Mouse (Mus musculus) MEL (cell line): ENCODE data around the gene Dcpp1. TPM values are rescaled to one million over a fixed set of nuclear protein-coding genes. Genes with fewer than 3 reads are reported as not detected.

Experiments used
- DNase-seq: peaks from one replicate; pipeline ENCODE4 v3.0.0; 2011; ENCODE audit warnings: low read depth, low spot score
- H3K27ac ChIP-seq: 2 replicates; pipeline ENCODE4 v1.5.1; 2012; ENCODE audit warnings: low read depth, mild to moderate bottlenecking, control low read depth, low read length, moderate library complexity; ENCODE audit not compliant: control insufficient read depth
- H3K27me3 ChIP-seq, 2 experiments: fragments of 150-350 bp in 1 of 2; sonication (generic) in 1 of 2; 2 replicates each; pipeline ENCODE4 v1.6.1; 2012; ENCODE audit warnings: low read length in 2 of 2, mild to moderate bottlenecking in 2 of 2, improper control_type of control experiment in 1 of 2, moderate library complexity in 1 of 2; ENCODE audit not compliant: insufficient read depth in 2 of 2, control insufficient read depth in 1 of 2
- H3K36me3 ChIP-seq, 2 experiments: 2 replicates each; pipeline ENCODE4 v1.6.1; 2012 to 2014; ENCODE audit warnings: low read length in 2 of 2, improper control_type of control experiment in 1 of 2, inconsistent platforms in 1 of 2, mild to moderate bottlenecking in 1 of 2; ENCODE audit not compliant: insufficient read depth in 2 of 2, control insufficient read depth in 1 of 2
- H3K4me1 ChIP-seq, 2 experiments: fragments of 150-350 bp in 1 of 2; sonication (generic) in 1 of 2; 2 replicates each; pipeline ENCODE4 v1.6.1; 2012; ENCODE audit warnings: low read length in 2 of 2, improper control_type of control experiment in 1 of 2, mild to moderate bottlenecking in 1 of 2; ENCODE audit not compliant: insufficient read depth in 2 of 2, control insufficient read depth in 1 of 2
- H3K4me3 ChIP-seq, 2 experiments: fragments of 150-350 bp in 1 of 2; sonication (generic) in 1 of 2; 2 replicates each; pipeline ENCODE4 v1.5.1; 2012; ENCODE audit warnings: low read depth in 2 of 2, low read length in 2 of 2, mild to moderate bottlenecking in 2 of 2, moderate library complexity in 2 of 2, control low read depth in 1 of 2, improper control_type of control experiment in 1 of 2; ENCODE audit not compliant: control insufficient read depth in 1 of 2, insufficient read depth in 1 of 2
- H3K79me2 ChIP-seq: 2 replicates; pipeline ENCODE4 v1.6.1; 2012; ENCODE audit warnings: mild to moderate bottlenecking, low read length, moderate library complexity; ENCODE audit not compliant: control insufficient read depth, poor library complexity, insufficient read depth
- H3K9ac ChIP-seq: 2 replicates; pipeline ENCODE4 v1.6.1; 2012; ENCODE audit warnings: low read depth, mild to moderate bottlenecking, control low read depth, low read length, moderate library complexity; ENCODE audit not compliant: control insufficient read depth, poor library complexity, severe bottlenecking
- H3K9me3 ChIP-seq: fragments of 150-350 bp; sonication (generic); replicated peaks from 2 replicates; pipeline ENCODE4 v1.6.1; 2012; ENCODE audit warnings: mild to moderate bottlenecking, low read length, improper control_type of control experiment, moderate library complexity; ENCODE audit not compliant: insufficient read depth
- BHLHE40 ChIP-seq: IDR thresholded peaks from 2 replicates; pipeline ENCODE4 v1.6.1; 2012; ENCODE audit warnings: low read depth, mild to moderate bottlenecking, inconsistent platforms, low read length, improper control_type of control experiment, borderline replicate concordance
- CTCF ChIP-seq, 3 experiments: IDR thresholded peaks in 2 of 3; conservative IDR thresholded peaks in 1 of 3; 2 replicates each; pipeline ENCODE4 v1.5.1; 2011 to 2012; ENCODE audit warnings: low read length in 3 of 3, low read depth in 2 of 3, mild to moderate bottlenecking in 2 of 3, improper control_type of control experiment in 1 of 3, inconsistent platforms in 1 of 3, mixed read lengths in 1 of 3, moderate library complexity in 1 of 3; ENCODE audit not compliant: control insufficient read depth in 1 of 3, insufficient read depth in 1 of 3, poor library complexity in 1 of 3, severe bottlenecking in 1 of 3
- E2F4 ChIP-seq: IDR thresholded peaks from 2 replicates; pipeline ENCODE4 v1.6.1; 2011; ENCODE audit warnings: low read depth, low read length, improper control_type of control experiment, borderline replicate concordance
- ELF1 ChIP-seq: IDR thresholded peaks from 2 replicates; pipeline ENCODE4 v1.6.1; 2014; ENCODE audit warnings: low read depth, mild to moderate bottlenecking, inconsistent platforms, low read length, improper control_type of control experiment, moderate library complexity
- EP300 ChIP-seq, 2 experiments: IDR thresholded peaks; 2 replicates each; pipeline ENCODE4 v1.6.1; 2011; ENCODE audit warnings: improper control_type of control experiment in 2 of 2, low read length in 2 of 2, low read depth in 1 of 2, mild to moderate bottlenecking in 1 of 2
- ETS1 ChIP-seq: IDR thresholded peaks from 2 replicates; pipeline ENCODE4 v1.6.1; 2012; ENCODE audit warnings: low read depth, mild to moderate bottlenecking, inconsistent platforms, low read length, improper control_type of control experiment, moderate library complexity
- GABPA ChIP-seq: IDR thresholded peaks from 2 replicates; pipeline ENCODE4 v1.6.1; 2012; ENCODE audit warnings: low read depth, mild to moderate bottlenecking, inconsistent platforms, low read length, improper control_type of control experiment, moderate library complexity
- GATA1 ChIP-seq: IDR thresholded peaks from 2 replicates; pipeline ENCODE4 v1.6.1; 2011; ENCODE audit warnings: low read depth, low read length, improper control_type of control experiment
- HCFC1 ChIP-seq: IDR thresholded peaks from 2 replicates; pipeline ENCODE4 v1.6.1; 2012; ENCODE audit warnings: low read depth, mild to moderate bottlenecking, inconsistent platforms, low read length, improper control_type of control experiment, moderate library complexity
- JUND ChIP-seq: IDR thresholded peaks from 2 replicates; pipeline ENCODE4 v1.6.1; 2011; ENCODE audit warnings: low read depth, mild to moderate bottlenecking, improper control_type of control experiment, low read length
- MAFK ChIP-seq: IDR thresholded peaks from 2 replicates; pipeline ENCODE4 v1.6.1; 2011; ENCODE audit warnings: low read depth, mild to moderate bottlenecking, low read length, improper control_type of control experiment, borderline replicate concordance
- MAX ChIP-seq: IDR thresholded peaks from 2 replicates; pipeline ENCODE4 v1.6.1; 2011; ENCODE audit warnings: low read length, improper control_type of control experiment
- MAZ ChIP-seq: IDR thresholded peaks from 2 replicates; pipeline ENCODE4 v1.6.1; 2012; ENCODE audit warnings: low read depth, mild to moderate bottlenecking, inconsistent platforms, low read length, improper control_type of control experiment
- MEF2A ChIP-seq: IDR thresholded peaks from 2 replicates; pipeline ENCODE4 v1.6.1; 2014; ENCODE audit warnings: low read depth, mild to moderate bottlenecking, inconsistent platforms, low read length, improper control_type of control experiment; ENCODE audit not compliant: poor library complexity, insufficient replicate concordance, severe bottlenecking; ENCODE audit errors: extremely low read depth
- MXI1 ChIP-seq: IDR thresholded peaks from 2 replicates; pipeline ENCODE4 v1.6.1; 2011; ENCODE audit warnings: mild to moderate bottlenecking, low read depth, low read length, improper control_type of control experiment
- MYB ChIP-seq: IDR thresholded peaks from 2 replicates; pipeline ENCODE4 v1.6.1; 2011; ENCODE audit warnings: mild to moderate bottlenecking, low read depth, low read length, improper control_type of control experiment
- MYC ChIP-seq: IDR thresholded peaks from 2 replicates; pipeline ENCODE4 v1.6.1; 2011; ENCODE audit warnings: low read depth, mild to moderate bottlenecking, low read length, improper control_type of control experiment, moderate library complexity
- NELFE ChIP-seq: IDR thresholded peaks from 2 replicates; pipeline ENCODE4 v1.6.1; 2011; ENCODE audit warnings: low read depth, low read length, improper control_type of control experiment
- NRF1 ChIP-seq: IDR thresholded peaks from 2 replicates; pipeline ENCODE4 v1.6.1; 2014; ENCODE audit warnings: low read depth, mild to moderate bottlenecking, inconsistent platforms, low read length, improper control_type of control experiment, moderate library complexity; ENCODE audit not compliant: poor library complexity, insufficient read depth, severe bottlenecking
- POLR2A ChIP-seq, 2 experiments: IDR thresholded peaks; 2 replicates each; pipeline ENCODE4 v1.6.1; 2011 to 2012; ENCODE audit warnings: low read length in 2 of 2, mild to moderate bottlenecking in 2 of 2, control low read depth in 1 of 2, improper control_type of control experiment in 1 of 2, low read depth in 1 of 2, moderate library complexity in 1 of 2; ENCODE audit not compliant: control insufficient read depth in 1 of 2, insufficient read depth in 1 of 2, poor library complexity in 1 of 2
- POLR2AphosphoS2 ChIP-seq: IDR thresholded peaks from 2 replicates; pipeline ENCODE4 v1.6.1; 2011; ENCODE audit warnings: low read length, improper control_type of control experiment
- POLR2AphosphoS5 ChIP-seq: IDR thresholded peaks from 2 replicates; pipeline ENCODE4 v1.6.1; 2012; ENCODE audit warnings: low read depth, borderline replicate concordance, mild to moderate bottlenecking, inconsistent platforms, low read length, moderate library complexity, mixed read lengths
- RAD21 ChIP-seq: IDR thresholded peaks from 2 replicates; pipeline ENCODE4 v1.6.1; 2011; ENCODE audit warnings: mild to moderate bottlenecking, low read depth, low read length, improper control_type of control experiment
- SIN3A ChIP-seq: IDR thresholded peaks from 2 replicates; pipeline ENCODE4 v1.6.1; 2012; ENCODE audit warnings: low read length, improper control_type of control experiment, inconsistent platforms
- SMC3 ChIP-seq: IDR thresholded peaks from 2 replicates; pipeline ENCODE4 v1.6.1; 2011; ENCODE audit warnings: low read depth, low read length, improper control_type of control experiment
- TAL1 ChIP-seq: IDR thresholded peaks from 2 replicates; pipeline ENCODE4 v1.6.1; 2012; ENCODE audit warnings: mild to moderate bottlenecking, inconsistent platforms, low read length, moderate library complexity, mixed read lengths
- TBP ChIP-seq: IDR thresholded peaks from 2 replicates; pipeline ENCODE4 v1.8.0; 2011; ENCODE audit warnings: low read depth, low read length, improper control_type of control experiment
- TCF12 ChIP-seq: IDR thresholded peaks from 2 replicates; pipeline ENCODE4 v1.6.1; 2014; ENCODE audit warnings: low read depth, mild to moderate bottlenecking, inconsistent platforms, low read length, improper control_type of control experiment, moderate library complexity
- UBTF ChIP-seq: IDR thresholded peaks from 2 replicates; pipeline ENCODE4 v1.6.1; 2012; ENCODE audit warnings: low read depth, mild to moderate bottlenecking, inconsistent platforms, low read length, improper control_type of control experiment, moderate library complexity, borderline replicate concordance; ENCODE audit not compliant: insufficient read depth
- USF1 ChIP-seq: IDR thresholded peaks from 2 replicates; pipeline ENCODE4 v1.6.1; 2014; ENCODE audit warnings: low read depth, mild to moderate bottlenecking, inconsistent platforms, low read length, improper control_type of control experiment, moderate library complexity
- USF2 ChIP-seq, 2 experiments: IDR thresholded peaks; 2 replicates each; pipeline ENCODE4 v1.6.1; 2011 to 2012; ENCODE audit warnings: improper control_type of control experiment in 2 of 2, low read length in 2 of 2, borderline replicate concordance in 1 of 2, inconsistent platforms in 1 of 2, low read depth in 1 of 2, mild to moderate bottlenecking in 1 of 2; ENCODE audit not compliant: insufficient read depth in 1 of 2
- ZC3H11A ChIP-seq: IDR thresholded peaks from 2 replicates; pipeline ENCODE4 v1.6.1; 2012; ENCODE audit warnings: low read depth, mild to moderate bottlenecking, inconsistent platforms, low read length, improper control_type of control experiment
- ZKSCAN1 ChIP-seq: IDR thresholded peaks from 2 replicates; pipeline ENCODE4 v1.6.1; 2012; ENCODE audit warnings: low read depth, mild to moderate bottlenecking, inconsistent platforms, low read length, improper control_type of control experiment, moderate library complexity
- ZMIZ1 ChIP-seq: IDR thresholded peaks from 2 replicates; pipeline ENCODE4 v1.6.1; 2012; ENCODE audit warnings: low read depth, mild to moderate bottlenecking, inconsistent platforms, low read length, improper control_type of control experiment, moderate library complexity
- ZNF384 ChIP-seq: IDR thresholded peaks from 2 replicates; pipeline ENCODE4 v1.6.1; 2012; ENCODE audit warnings: low read depth, mild to moderate bottlenecking, inconsistent platforms, low read length, improper control_type of control experiment
- polyA plus RNA-seq, 2 experiments: library from polyadenylated mRNA; stranded (reverse) in 1 of 2; unstranded in 1 of 2; fragments of >175 nt in 1 of 2; fragments of >200 nt in 1 of 2; gene quantifications; 2 replicates each; pipeline versions ENCODE4 v1.2.1 to v1.2.4; 2012; ENCODE audit warnings: low replicate concordance in 2 of 2, low read depth in 1 of 2; ENCODE audit not compliant: insufficient read length in 2 of 2, insufficient read depth in 1 of 2, missing spikeins in 1 of 2
- total RNA-seq: library from RNA; depleted of rRNA; stranded (reverse); fragments of 300-350 nt; gene quantifications from 2 replicates; pipeline ENCODE4 v1.2.3, GENCODE M21; 2012

Dcpp1 gene
- total and polyA plus RNA-seq, 3 experiments = not detected

DNA sequence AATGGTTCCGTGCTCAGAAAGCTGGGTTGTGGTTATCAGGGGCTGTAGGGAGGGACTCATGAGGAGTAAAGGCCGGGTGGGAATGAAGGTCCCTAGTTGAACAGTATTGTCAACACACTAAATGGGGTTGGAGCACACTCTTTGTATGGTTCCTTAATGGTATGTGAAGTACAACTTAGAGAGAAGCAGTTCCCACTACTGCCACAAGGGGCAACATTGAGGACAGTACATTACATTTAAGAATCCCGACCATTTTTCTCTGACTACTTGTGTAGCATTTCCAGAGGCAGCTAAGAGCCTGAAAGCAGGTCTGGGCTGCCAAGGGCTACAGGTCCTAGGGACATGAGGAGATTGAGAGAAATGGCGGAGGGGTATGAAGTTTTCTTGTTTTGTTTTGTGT is 39.5 kb upstream of the Dcpp1 start:
- Histone ChIP-seq H3K4me1 (peaks cover 0 to 4% of the 10 kb centered on the region in 2 experiments; a peak in 1 of 4 replicates), H3K27ac (no peak overlapping the region), H3K79me2 (no peaks in the 10 kb centered on the region; the same call in 1 of the 2 replicates), H3K36me3 (no peaks in the 10 kb centered on the region), H3K27me3 (no peaks in the 10 kb centered on the region), H3K9ac (no peak overlapping the region), H3K4me3 (no peak overlapping the region), H3K9me3 (no peaks in the 10 kb centered on the region)
- 0 out of 2 replicates have a peak, but pooled peaks have one; percentile 18 for TF ChIP-seq NELFE
- TF ChIP-seq USF2 (IDR thresholded peaks at IDR 0.05; ENCODE audit: borderline replicate concordance in 1 of 2, insufficient read depth in 1 of 2, low read depth in 1 of 2, low read length in 2 of 2) = no peak
- TF ChIP-seq POLR2AphosphoS2 = no peak
- peak; percentile 29; the same call in 1 of the 2 replicates for TF ChIP-seq SMC3
- no peak for TF ChIP-seq SIN3A
- TF ChIP-seq ELF1 = no peak
- 0 out of 2 replicates have a peak, but pooled peaks have one; percentile 48 for TF ChIP-seq JUND
- TF ChIP-seq TAL1 = no peak
- no peak for TF ChIP-seq GATA1
- no peak for TF ChIP-seq MYC
- TF ChIP-seq POLR2AphosphoS5 = no peak
- no peak for TF ChIP-seq MXI1
- TF ChIP-seq HCFC1 = no peak
- no peak for TF ChIP-seq MAFK
- TF ChIP-seq MYB = no peak
- no peak for TF ChIP-seq ZC3H11A
- TF ChIP-seq MEF2A = no peak
- no peak for TF ChIP-seq USF1
- no peak for TF ChIP-seq EP300 (IDR thresholded peaks at IDR 0.05; ENCODE audit: low read depth in 1 of 2, low read length in 2 of 2)
- no peak for TF ChIP-seq TCF12
- TF ChIP-seq ZNF384 = no peak
- TF ChIP-seq TBP = no peak
- no peak for TF ChIP-seq ZKSCAN1
- TF ChIP-seq BHLHE40 = no peak
- no peak for TF ChIP-seq ETS1
- no peak for TF ChIP-seq GABPA
- TF ChIP-seq POLR2A (IDR thresholded peaks at IDR 0.05; ENCODE audit: control insufficient read depth in 1 of 2, insufficient read depth in 1 of 2, low read depth in 1 of 2, low read length in 2 of 2, poor library complexity in 1 of 2) = no peak
- TF ChIP-seq CTCF (IDR thresholded peaks at IDR 0.05 in 2 of 3, conservative IDR thresholded peaks at IDR 0.05 in 1 of 3; ENCODE audit: control insufficient read depth in 1 of 3, insufficient read depth in 1 of 3, low read depth in 2 of 3, low read length in 3 of 3, poor library complexity in 1 of 3, severe bottlenecking in 1 of 3) = peak; percentile 2 to 95 (median 73); a peak in 4 of 6 replicates
- TF ChIP-seq MAZ = no peak
- TF ChIP-seq MAX = no peak
- TF ChIP-seq ZMIZ1 = no peak
- no peak for TF ChIP-seq UBTF
- no peak for TF ChIP-seq NRF1
- no peak for TF ChIP-seq RAD21
- no peak for TF ChIP-seq E2F4
- DNase-seq = peak; percentile 89
